Mouse (Mus musculus) hindbrain, embryonic 10.5 days (tissue): Measurements from ENCODE around the gene Myh3. TPM values are rescaled to one million over a fixed set of nuclear protein-coding genes. Genes with fewer than 3 reads are reported as not detected.

Experiments used
- polyA plus RNA-seq: library from polyadenylated mRNA; unstranded; fragments of >200 nt; fragmentation: Nextera tagmentation; extraction: Ambion mirVana; gene quantifications from 2 replicates; pipeline ENCODE4 v1.2.1, GENCODE M21; 2016

The Myh3 gene
- polyA plus RNA-seq, 1 experiment from 2014 or later: 0.69 TPM

Other genes with a start within 250 kb of the Myh3 start
- 0.86 and 1.4 TPM in 2 replicates for gene Pirt, start 166.3 kb upstream of the Myh3 start, polyA plus RNA-seq
- not detected in 2 replicates for gene Tmem238l, start 121.7 kb upstream of the Myh3 start, polyA plus RNA-seq
- 0.43 and 1.5 TPM in 2 replicates for gene Tmem220, start 53.1 kb upstream of the Myh3 start, polyA plus RNA-seq
- gene Adprm, start 25.7 kb upstream of the Myh3 start, polyA plus RNA-seq: 28.3 and 30.4 TPM in 2 replicates
- 18.0 and 22.3 TPM in 2 replicates for gene Sco1, start 25.6 kb upstream of the Myh3 start, polyA plus RNA-seq
- gene Myh2, start 92.7 kb downstream of the Myh3 start, polyA plus RNA-seq: 0.02 TPM in 1 of 2 replicates, not detected in the other
- gene Myh1, start 121.8 kb downstream of the Myh3 start, polyA plus RNA-seq: not detected in 2 replicates
- not detected in 2 replicates for gene Myh4, start 159.7 kb downstream of the Myh3 start, polyA plus RNA-seq
- gene Myh8, start 198.8 kb downstream of the Myh3 start, polyA plus RNA-seq: 0.03 and 0.07 TPM in 2 replicates
- not detected in 2 replicates for gene Myh13, start 243.4 kb downstream of the Myh3 start, polyA plus RNA-seq